Mouse (Mus musculus) gastrocnemius, postnatal 4 days (tissue): ENCODE measurements around the gene Pstk. TPM values are rescaled to one million over a fixed set of nuclear protein-coding genes. Genes with fewer than 3 reads are reported as not detected.
"Not testable (repeated sequence)": the region's sequence is repeated elsewhere in the genome, so short reads cannot be mapped to it uniquely, and the experiment has no call there.

Experiments
- DNase-seq, 2 experiments: peaks; one replicate each; pipeline ENCODE4 v3.0.0; 2021 to 2022; ENCODE audit warnings: low spot score in 2 of 2, mixed read lengths in 2 of 2
- total RNA-seq, 2 experiments: library from RNA; stranded (reverse); gene quantifications; 2 replicates each; pipeline ENCODE4 v1.2.3; 2021

Gene Pstk
- total RNA-seq, 2 experiments from 2014 or later: 28.5 to 34.0 TPM

- DNase-seq: peak in 1 of 2 experiments; percentile 14
These were observed 40.4 kb downstream of the Pstk start for GRCm38 (mm10) chr7:131411221-131411940.

- DNase-seq: no peak
These were observed 41.0 kb downstream of the Pstk start for GRCm38 (mm10) chr7:131411941-131412270.

GRCm38 (mm10) chr7:131416742-131417141 lies 45.8 kb downstream of the Pstk start:
- DNase-seq: not testable (repeated sequence)

- DNase-seq: no peak
These were observed 46.7 kb downstream of the Pstk start for GRCm38 (mm10) chr7:131417605-131418004.

- no peak for DNase-seq
These were observed 54.0 kb downstream of the Pstk start for GRCm38 (mm10) chr7:131424912-131425311.

GRCm38 (mm10) chr7:131427331-131427730 lies 56.4 kb downstream of the Pstk start:
- DNase-seq: no peak

- no peak for DNase-seq
These were observed 61.3 kb downstream of the Pstk start for GRCm38 (mm10) chr7:131432244-131432643.

GRCm38 (mm10) chr7:131434276-131434675 lies 63.3 kb downstream of the Pstk start:
- no peak for DNase-seq

- no peak for DNase-seq
These were observed 66.1 kb downstream of the Pstk start for GRCm38 (mm10) chr7:131437051-131437450.

Other genes with a start within 250 kb of the Pstk start
- not detected for gene 4933402N03Rik, start 224.8 kb upstream of the Pstk start, total RNA-seq
- gene 5430419D17Rik, start 196.7 kb upstream of the Pstk start, total RNA-seq: not detected
- not detected for gene Cuzd1, start 48.8 kb upstream of the Pstk start, total RNA-seq
- not detected for gene Fam24b, start 41.6 kb upstream of the Pstk start, total RNA-seq
- gene Fam24a, start 37.3 kb upstream of the Pstk start, total RNA-seq: not detected
- gene 2310057M21Rik, start 8.4 kb upstream of the Pstk start, total RNA-seq: 10 to 100 TPM; 13.7 to 19.7 TPM
- gene Ikzf5, start 39.4 kb downstream of the Pstk start, total RNA-seq: 10 to 100 TPM; 27.0 to 32.2 TPM
- gene Acadsb, start 39.5 kb downstream of the Pstk start, total RNA-seq: 10 to 100 TPM; 76.4 to 77.9 TPM
- gene Hmx3, start 171.7 kb downstream of the Pstk start, total RNA-seq: not detected
- not detected for gene Hmx2, start 177.6 kb downstream of the Pstk start, total RNA-seq
- gene Bub3, start 189.1 kb downstream of the Pstk start, total RNA-seq: 10 to 100 TPM; 46.6 to 54.8 TPM